Mouse (Mus musculus): Measurements from ENCODE around the gene Hist1h2ba.

DNA sequence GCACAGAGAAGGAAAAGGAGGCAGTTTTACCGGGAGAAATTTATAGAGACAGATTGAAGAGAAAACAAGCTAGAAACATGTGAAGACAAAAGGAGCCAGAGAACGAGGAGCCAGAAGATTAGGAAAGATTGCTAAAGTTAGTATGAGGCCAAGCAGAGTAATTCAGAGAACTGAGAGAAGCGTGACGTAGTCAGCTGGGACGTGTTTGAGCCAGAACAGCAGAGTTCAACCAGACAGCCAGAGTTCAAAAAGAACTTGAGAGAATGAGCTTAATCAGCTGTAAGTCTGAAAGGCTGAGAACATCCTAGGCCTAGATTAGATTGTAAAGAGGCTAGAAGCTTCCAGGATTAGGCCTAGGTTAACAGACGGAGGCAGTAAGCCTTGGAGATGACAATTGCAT, 6.3 kb upstream of the Hist1h2ba start:
- no peak for TF ChIP-seq POLR2A (IDR thresholded peaks at IDR 0.05; ENCODE audit: control insufficient read depth, extremely low read depth, insufficient read depth, low read length, poor library complexity)
- TF ChIP-seq CTCF (IDR thresholded peaks at IDR 0.05; ENCODE audit: borderline replicate concordance, control insufficient read depth, extremely low read depth, insufficient read depth, low read length, poor library complexity), result no peak
